Mouse (Mus musculus) hindbrain, embryonic 14.5 days (tissue): ENCODE data around the gene Cntnap5c. TPM values are rescaled to one million over a fixed set of nuclear protein-coding genes. Genes with fewer than 3 reads are reported as not detected.

ENCODE experiments used
- ATAC-seq: fragments of 200-750 bp; cut with Nextera tagmentation; 2 replicates; pipeline ENCODE4 v1.8.0; 2017; ENCODE audit warnings: moderate number of reproducible peaks, mild to moderate bottlenecking, moderate TSS enrichment, moderate library complexity; ENCODE audit not compliant: low FRiP score
- DNase-seq: peaks from one replicate; pipeline ENCODE4 v3.0.0-alpha.2; 2015; ENCODE audit warnings: low spot score
- H3K27ac ChIP-seq: fragments of 300-500 bp; sonication (generic); 2 replicates; pipeline ENCODE4 v1.5.1; 2014; ENCODE audit warnings: mild to moderate bottlenecking, moderate library complexity
- H3K27me3 ChIP-seq: fragments of 300-500 bp; sonication (generic); 2 replicates; pipeline ENCODE4 v1.6.1; 2014; ENCODE audit warnings: mild to moderate bottlenecking, low read length, mixed read lengths; ENCODE audit not compliant: control insufficient read depth, insufficient read depth
- H3K36me3 ChIP-seq: fragments of 300-500 bp; sonication (generic); replicated peaks from 2 replicates; pipeline ENCODE4 v1.6.1; 2014; ENCODE audit not compliant: control insufficient read depth, insufficient read depth
- H3K4me1 ChIP-seq: fragments of 300-500 bp; sonication (generic); replicated peaks from 2 replicates; pipeline ENCODE4 v1.6.1; 2014; ENCODE audit warnings: antibody characterized with exemption, low read length, mixed read lengths; ENCODE audit not compliant: control insufficient read depth, insufficient read depth
- H3K4me2 ChIP-seq: fragments of 300-500 bp; sonication (generic); replicated peaks from 2 replicates; pipeline ENCODE4 v1.6.1; 2014; ENCODE audit warnings: mild to moderate bottlenecking, moderate library complexity
- H3K4me3 ChIP-seq: fragments of 300-500 bp; sonication (generic); replicated peaks from 2 replicates; pipeline ENCODE4 v1.5.1; 2014; ENCODE audit warnings: mild to moderate bottlenecking, low read length
- H3K9ac ChIP-seq: fragments of 300-500 bp; sonication (generic); 2 replicates; pipeline ENCODE4 v1.6.1; 2014
- H3K9me3 ChIP-seq: fragments of 300-500 bp; sonication (generic); 2 replicates; pipeline ENCODE4 v1.6.1; 2016; ENCODE audit warnings: low read length; ENCODE audit not compliant: control insufficient read depth
- WGBS: fragments of 180-500 bp; shearing (Covaris S2); extraction: QIAGEN DNeasy Blood & Tissue Kit; methylation state at CpG from one replicate; pipeline ENCODE4 v1.1.7; 2014; 5-methylcytosine and 5-hydroxymethylcytosine counted together
- polyA plus RNA-seq: library from polyadenylated mRNA; unstranded; fragments of >200 nt; fragmentation: Nextera tagmentation; extraction: Ambion mirVana; gene quantifications from 2 replicates; pipeline ENCODE4 v1.2.1, GENCODE M21; 2014

The Cntnap5c gene
- polyA plus RNA-seq, 1 experiment from 2014 or later = 2.0 TPM

DNA sequence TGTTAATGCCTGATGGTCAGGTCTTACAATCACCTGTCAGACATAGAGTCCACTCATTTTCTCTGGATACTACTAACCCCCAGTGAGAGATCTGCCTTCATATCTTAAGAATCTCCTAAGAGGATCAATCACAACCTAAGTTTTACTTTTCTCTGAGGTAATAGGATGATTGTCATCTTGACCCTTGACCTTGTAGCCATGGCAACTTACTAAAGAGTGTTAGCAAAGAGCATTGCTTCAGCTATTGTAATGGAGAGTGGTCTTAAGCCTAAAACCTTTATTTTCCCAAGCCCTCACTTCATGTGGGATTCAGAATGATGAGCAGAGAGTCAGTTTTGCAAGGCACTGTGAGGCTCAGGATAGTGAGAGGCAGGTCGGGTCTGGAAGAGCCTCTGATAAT is 227.1 kb downstream of the Cntnap5c start:
- H3K4me2 ChIP-seq = no peak overlapping the region
- no peaks in the 10 kb centered on the region for H3K27me3 ChIP-seq
- no peaks in the 10 kb centered on the region for H3K36me3 ChIP-seq
- WGBS = 26% methylated on average over 1 of the region's 1 CpGs
- no peak overlapping the region for H3K27ac ChIP-seq
- no peaks in the 10 kb centered on the region for H3K9me3 ChIP-seq
- no peak for ATAC-seq
- no peaks in the 10 kb centered on the region for H3K4me1 ChIP-seq
- H3K9ac ChIP-seq = no peak overlapping the region
- H3K4me3 ChIP-seq = no peak overlapping the region
- no peak for DNase-seq

DNA sequence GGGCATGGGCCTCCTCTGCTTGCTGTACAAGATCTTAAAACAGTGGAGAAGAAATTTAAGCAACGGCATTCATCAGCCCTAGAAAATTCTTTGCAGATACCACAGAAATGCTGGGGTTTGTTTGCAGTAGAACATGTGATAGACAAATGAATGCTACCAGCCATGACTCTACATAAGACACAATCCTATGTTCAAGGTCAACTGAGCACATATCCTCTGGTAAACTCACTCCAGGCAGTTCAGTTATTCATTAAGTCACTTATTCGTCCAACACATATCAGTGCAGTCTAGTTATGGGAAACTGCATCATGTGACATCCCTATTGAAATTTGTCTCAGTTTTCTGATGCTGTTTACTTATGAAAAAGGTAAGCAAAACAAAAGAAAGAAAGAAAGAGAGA is 229.7 kb downstream of the Cntnap5c start:
- no peaks in the 10 kb centered on the region for H3K4me1 ChIP-seq
- no peak for DNase-seq
- WGBS = 90% methylated on average over 2 of the region's 2 CpGs

DNA sequence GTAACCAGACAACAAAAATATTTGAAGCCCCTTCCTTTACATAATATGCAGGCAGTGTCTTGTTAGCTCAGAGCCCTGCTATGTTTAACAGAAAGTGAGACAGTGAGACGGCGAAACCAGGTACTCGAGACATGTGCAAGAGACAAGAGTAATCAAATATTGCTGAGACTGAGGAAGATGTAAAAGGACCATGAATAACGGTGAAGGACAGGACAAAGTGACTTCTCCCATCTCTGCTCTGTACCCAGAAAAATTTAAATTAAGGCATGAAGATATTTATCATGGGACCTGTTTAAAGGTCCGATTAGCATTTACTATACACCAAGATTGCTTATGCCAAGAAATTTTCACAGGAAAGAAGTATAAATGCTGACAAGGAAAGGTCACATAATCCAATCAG is 233.5 kb downstream of the Cntnap5c start:
- Histone ChIP-seq H3K4me1 (no peaks in the 10 kb centered on the region), H3K4me3 (no peak overlapping the region), H3K27ac (no peak overlapping the region), H3K4me2 (no peak overlapping the region), H3K27me3 (no peaks in the 10 kb centered on the region), H3K9me3 (no peaks in the 10 kb centered on the region), H3K9ac (no peak overlapping the region), H3K36me3 (no peaks in the 10 kb centered on the region)
- no peak for DNase-seq
- no peak for ATAC-seq
- WGBS = 77% methylated on average over 5 of the region's 5 CpGs

More for the DNA sequence above, 229.7 kb downstream of the Cntnap5c start:
- no peak overlapping the region for H3K27ac ChIP-seq
- H3K36me3 ChIP-seq = no peaks in the 10 kb centered on the region
- H3K4me3 ChIP-seq = no peak overlapping the region
- ATAC-seq = no peak
- no peak overlapping the region for H3K9ac ChIP-seq
- no peaks in the 10 kb centered on the region for H3K9me3 ChIP-seq
- no peaks in the 10 kb centered on the region for H3K27me3 ChIP-seq
- H3K4me2 ChIP-seq = no peak overlapping the region

DNA sequence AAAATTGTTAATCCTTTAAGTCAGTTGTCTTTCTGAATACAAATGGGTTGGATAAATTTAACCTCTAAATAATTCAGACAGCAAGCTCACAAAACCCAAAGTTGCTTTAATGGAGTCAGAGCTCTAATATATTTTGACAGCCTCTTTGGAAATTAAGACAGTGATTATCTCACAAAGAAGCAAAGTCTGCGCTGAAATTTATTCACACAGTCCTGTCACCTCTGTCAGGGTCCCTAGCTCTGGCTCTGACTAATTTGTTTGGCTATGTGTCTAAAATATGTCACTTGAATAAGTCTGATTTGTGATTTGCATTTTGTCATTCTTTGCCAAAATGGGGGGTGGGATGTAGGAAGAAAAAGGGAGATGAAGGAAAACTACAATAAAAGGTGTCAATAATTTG is 234.0 kb downstream of the Cntnap5c start:
- no peak overlapping the region for H3K4me2 ChIP-seq
- H3K27ac ChIP-seq = no peak overlapping the region
- no peak overlapping the region for H3K9ac ChIP-seq
- H3K9me3 ChIP-seq = no peaks in the 10 kb centered on the region
- no peaks in the 10 kb centered on the region for H3K27me3 ChIP-seq
- no peaks in the 10 kb centered on the region for H3K36me3 ChIP-seq
- H3K4me1 ChIP-seq = no peaks in the 10 kb centered on the region
- DNase-seq (no peak), ATAC-seq (peak; percentile 40; the same call in 1 of the 2 replicates)
- WGBS = 57% methylated on average over 1 of the region's 1 CpGs
- no peak overlapping the region for H3K4me3 ChIP-seq

DNA sequence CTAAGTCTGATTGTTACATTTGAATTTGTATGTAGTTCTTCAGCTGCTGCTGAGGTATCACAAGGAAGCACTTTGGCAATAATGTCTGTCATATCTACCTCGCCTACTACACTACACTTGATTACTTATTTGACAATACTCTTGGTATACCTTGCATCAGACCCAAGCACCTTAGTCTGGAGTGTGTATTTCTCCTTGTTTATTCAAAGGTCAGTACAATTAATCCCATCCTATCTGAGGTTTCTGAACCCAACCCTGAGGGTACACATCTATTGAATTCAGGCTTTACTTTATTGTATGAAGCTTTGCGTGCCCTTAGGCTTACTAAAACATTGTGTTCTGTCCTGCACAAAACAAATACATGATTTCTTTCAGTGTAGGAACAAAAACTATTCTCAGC is 235.1 kb downstream of the Cntnap5c start:
- no peak overlapping the region for H3K27ac ChIP-seq
- H3K9me3 ChIP-seq = no peaks in the 10 kb centered on the region
- H3K9ac ChIP-seq = no peak overlapping the region
- H3K36me3 ChIP-seq = no peaks in the 10 kb centered on the region
- H3K4me2 ChIP-seq = no peak overlapping the region
- no peak for ATAC-seq
- H3K27me3 ChIP-seq = no peaks in the 10 kb centered on the region
- no peak overlapping the region for H3K4me3 ChIP-seq
- WGBS = 93% methylated on average over 2 of the region's 2 CpGs
- DNase-seq = no peak
- H3K4me1 ChIP-seq = no peaks in the 10 kb centered on the region

DNA sequence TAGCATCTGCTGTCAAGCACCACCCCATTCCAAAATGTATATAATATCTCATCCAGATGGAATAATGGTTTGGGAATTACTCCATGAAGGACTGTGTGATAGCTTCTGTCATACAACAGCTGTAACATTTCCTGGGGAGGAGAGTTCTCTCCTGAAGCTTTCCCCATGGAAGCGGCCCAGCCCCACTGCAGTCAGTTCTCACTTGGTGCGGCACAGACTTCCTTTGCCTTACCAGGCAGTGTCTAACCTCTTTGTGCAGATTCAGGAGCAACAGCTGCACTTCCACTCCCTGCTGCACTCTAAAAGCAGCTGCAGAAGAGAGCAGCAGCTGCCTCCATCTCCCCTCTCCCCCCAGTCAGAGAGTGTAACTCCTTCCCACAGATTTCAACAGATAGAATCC is 271.8 kb downstream of the Cntnap5c start:
- no peak for ATAC-seq

DNA sequence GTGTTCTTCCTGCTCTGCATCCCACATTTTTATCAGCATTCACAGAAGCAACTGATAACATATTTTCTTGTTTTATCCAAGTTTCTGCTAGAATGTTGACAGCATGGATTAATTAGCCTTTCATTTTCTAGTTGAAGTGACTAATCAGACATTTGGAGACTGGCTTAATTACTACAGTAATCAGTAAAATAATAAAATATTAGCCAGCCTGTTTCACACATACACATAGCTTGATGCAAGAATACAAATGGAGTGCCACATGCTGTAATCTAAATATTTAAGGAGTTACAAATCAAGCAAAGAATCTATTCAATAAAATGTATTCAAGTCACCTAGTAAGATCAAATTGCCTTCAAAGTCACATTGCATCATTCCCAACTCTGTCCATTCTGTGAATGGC is 275.8 kb downstream of the Cntnap5c start:
- DNase-seq = no peak
- no peak overlapping the region for H3K4me3 ChIP-seq
- no peaks in the 10 kb centered on the region for H3K27me3 ChIP-seq
- no peak overlapping the region for H3K4me2 ChIP-seq
- H3K36me3 ChIP-seq = no peaks in the 10 kb centered on the region
- no peaks in the 10 kb centered on the region for H3K9me3 ChIP-seq
- H3K9ac ChIP-seq = no peak overlapping the region
- H3K27ac ChIP-seq = no peak overlapping the region
- no peaks in the 10 kb centered on the region for H3K4me1 ChIP-seq
- ATAC-seq = no peak

More for the DNA sequence above, 271.8 kb downstream of the Cntnap5c start:
- WGBS = 83% methylated on average over 2 of the region's 2 CpGs
- DNase-seq = no peak
- H3K9me3 ChIP-seq = no peaks in the 10 kb centered on the region
- no peak overlapping the region for H3K9ac ChIP-seq
- no peaks in the 10 kb centered on the region for H3K36me3 ChIP-seq
- H3K27ac ChIP-seq = no peak overlapping the region
- H3K4me2 ChIP-seq = no peak overlapping the region
- no peak overlapping the region for H3K4me3 ChIP-seq
- H3K4me1 ChIP-seq = no peaks in the 10 kb centered on the region
- H3K27me3 ChIP-seq = no peaks in the 10 kb centered on the region

DNA sequence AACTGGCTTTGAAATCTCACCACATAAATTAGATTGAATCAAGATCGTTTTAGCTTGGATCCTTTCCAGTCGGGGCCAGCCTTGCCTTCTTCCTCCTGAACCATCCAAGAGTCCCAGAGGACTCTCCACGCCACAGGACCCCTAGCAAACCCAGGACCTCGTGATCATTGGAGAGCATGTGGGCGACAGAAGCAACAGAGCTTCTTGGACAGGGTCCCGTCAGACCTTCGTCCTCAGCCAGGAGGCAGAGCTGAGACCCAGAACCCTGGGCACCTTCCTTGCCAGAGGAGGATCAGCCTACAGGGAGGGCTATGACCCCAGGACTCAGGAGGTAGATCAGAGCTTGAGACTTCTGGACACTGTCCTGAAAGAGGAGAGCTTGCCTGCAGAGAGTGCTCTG is 300.5 kb downstream of the Cntnap5c start:
- Histone ChIP-seq H3K4me1 (no peaks in the 10 kb centered on the region), H3K27me3 (no peaks in the 10 kb centered on the region), H3K9ac (no peak overlapping the region), H3K27ac (no peak overlapping the region), H3K4me2 (no peak overlapping the region), H3K36me3 (no peaks in the 10 kb centered on the region), H3K4me3 (no peak overlapping the region), H3K9me3 (no peaks in the 10 kb centered on the region)
- WGBS = 81% methylated on average over 7 of the region's 7 CpGs
- no peak for DNase-seq
- ATAC-seq = no peak

DNA sequence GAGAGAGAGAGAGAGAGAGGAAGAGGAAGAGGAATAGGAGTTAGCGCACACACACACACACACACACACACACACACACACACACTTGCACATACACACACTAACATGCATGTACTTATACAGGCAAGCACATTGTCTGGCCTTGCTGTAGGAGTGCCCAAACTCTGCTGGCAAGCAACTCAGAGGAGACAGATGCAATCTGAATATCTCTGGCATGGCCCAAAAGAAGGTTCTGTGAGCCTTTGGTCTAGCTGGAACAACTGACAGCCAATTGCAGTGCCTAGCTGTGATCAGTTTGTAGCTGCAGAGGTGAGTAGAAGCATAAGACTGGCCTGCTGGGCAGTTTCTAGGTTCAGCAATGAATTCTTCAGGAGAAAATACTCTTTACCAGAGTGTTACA is 313.3 kb downstream of the Cntnap5c start:
- no peak overlapping the region for H3K27ac ChIP-seq
- WGBS = 91% methylated on average over 1 of the region's 1 CpGs
- no peak for ATAC-seq
- H3K27me3 ChIP-seq = no peaks in the 10 kb centered on the region
- no peaks in the 10 kb centered on the region for H3K4me1 ChIP-seq
- no peak overlapping the region for H3K4me3 ChIP-seq
- H3K9ac ChIP-seq = no peak overlapping the region
- DNase-seq = no peak
- H3K9me3 ChIP-seq = no peaks in the 10 kb centered on the region
- no peaks in the 10 kb centered on the region for H3K36me3 ChIP-seq
- no peak overlapping the region for H3K4me2 ChIP-seq

DNA sequence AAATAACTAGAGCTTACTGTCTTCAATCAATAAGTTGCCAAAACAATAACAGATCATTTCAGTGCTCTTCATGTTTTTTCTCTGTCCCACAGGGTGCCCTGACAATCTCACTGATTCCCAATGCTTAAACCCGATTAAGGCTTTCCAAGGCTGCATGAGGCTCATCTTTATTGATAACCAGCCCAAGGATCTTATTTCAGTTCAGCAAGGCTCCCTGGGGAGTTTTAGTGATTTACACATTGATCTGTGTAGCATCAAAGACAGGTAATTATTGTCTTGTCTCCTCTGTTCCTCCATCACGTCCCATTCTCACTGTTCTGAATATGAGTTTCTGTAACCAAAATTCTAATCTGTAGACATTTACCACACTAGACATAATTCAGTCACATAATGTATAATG is 335.1 kb downstream of the Cntnap5c start:
- Histone ChIP-seq H3K9me3 (no peaks in the 10 kb centered on the region), H3K27me3 (no peaks in the 10 kb centered on the region), H3K4me3 (no peak overlapping the region), H3K27ac (no peak overlapping the region), H3K4me1 (no peaks in the 10 kb centered on the region), H3K9ac (no peak overlapping the region), H3K36me3 (no peaks in the 10 kb centered on the region), H3K4me2 (no peak overlapping the region)
- DNase-seq (no peak), ATAC-seq (no peak)
- whole genome bisulfite sequencing = 55% methylated on average over 2 of the region's 2 CpGs
